Mouse (Mus musculus) large intestine, adult 2 months (tissue): ENCODE data around the gene Mup17. TPM values are rescaled to one million over a fixed set of nuclear protein-coding genes. Genes with fewer than 3 reads are reported as not detected.
"Not testable (repeated sequence)": the region's sequence is repeated elsewhere in the genome, so short reads cannot be mapped to it uniquely, and the experiment has no call there.

ENCODE experiments used
- DNase-seq: peaks from one replicate; pipeline ENCODE4 v3.0.0-alpha.2; 2012; ENCODE audit warnings: low read depth, low spot score
- WGBS: fragments of 180-500 bp; shearing (Covaris S2); methylation state at CpG from one replicate; pipeline ENCODE4 v1.1.7; 2018; 5-methylcytosine and 5-hydroxymethylcytosine counted together
- polyA plus RNA-seq: library from polyadenylated mRNA; depleted of rRNA; stranded (reverse); fragments of >200 nt; gene quantifications from 2 replicates; pipeline ENCODE4 v1.2.3, GENCODE M21; 2012; rRNA removed

Gene Mup17
- polyA plus RNA-seq, result not detected in 2 replicates

DNA sequence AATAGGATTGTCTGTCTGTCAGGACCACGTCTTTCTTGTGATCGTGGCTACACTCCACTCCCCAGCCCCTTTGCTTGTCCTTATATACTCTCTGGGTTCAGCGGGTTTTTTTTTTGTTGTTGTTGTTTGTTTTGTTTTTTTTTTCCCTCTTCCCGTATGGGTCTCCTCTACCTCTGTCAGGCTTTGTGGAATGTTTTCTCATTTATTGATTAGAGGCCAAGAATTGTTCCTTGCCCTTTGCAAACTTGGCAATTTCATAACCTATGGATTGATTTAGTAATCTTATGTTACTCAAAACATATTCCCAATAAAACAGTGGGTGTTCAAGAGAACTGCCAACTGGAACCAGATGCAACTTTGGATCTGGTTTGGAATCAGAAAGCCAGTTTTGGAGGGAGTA lies at the start of gene Mup17:
TSS of gene Mup17 (minus strand) at position 101 of the 400 bp plus-strand sequence.
- WGBS, result 80% methylated on average over 4 of the region's 4 CpGs
- DNase-seq, result not testable (repeated sequence)

DNA sequence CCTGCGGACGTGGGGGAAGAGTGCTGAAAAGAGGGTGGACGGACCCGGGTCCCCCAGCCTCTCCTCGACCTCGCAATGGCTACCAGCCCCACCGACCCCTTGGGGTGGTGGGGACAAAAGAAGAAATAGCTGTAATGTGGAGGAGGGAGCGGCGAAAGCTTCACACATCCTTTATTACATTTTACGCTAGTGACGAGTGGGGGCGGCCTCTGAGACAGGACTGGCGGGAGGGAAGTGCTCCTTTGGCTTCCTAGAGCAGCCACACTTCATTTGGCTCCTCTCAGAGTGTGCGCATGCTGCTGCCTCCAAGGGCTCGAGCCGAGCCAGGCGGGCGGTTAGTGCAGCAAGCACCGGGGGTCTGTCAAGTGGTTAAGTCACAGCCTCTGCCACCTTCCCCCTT lies 24.1 kb downstream of the Mup17 start:
- not testable (repeated sequence) for DNase-seq
- WGBS, result 83% methylated on average over 19 of the region's 19 CpGs

DNA sequence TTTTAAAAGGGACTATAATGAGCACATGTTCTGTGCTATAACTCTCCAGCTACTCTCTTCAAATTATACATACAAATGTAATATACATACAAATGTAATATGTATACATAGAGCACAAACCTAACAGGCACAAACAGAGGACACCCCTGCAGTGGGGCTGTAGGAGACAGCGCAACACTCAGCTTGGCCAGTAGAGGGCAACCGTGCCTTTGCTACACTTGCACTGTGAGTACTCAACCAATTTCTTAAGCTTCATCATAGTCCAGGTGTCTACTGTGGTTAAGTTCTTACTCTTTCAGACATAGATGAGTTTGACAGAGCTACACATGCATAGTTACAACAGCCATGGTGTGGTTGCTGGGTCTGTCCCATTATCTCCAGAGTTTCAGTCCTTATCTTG lies 39.8 kb downstream of the Mup17 start:
- DNase-seq, result not testable (repeated sequence)

More for the DNA sequence above, 39.8 kb downstream of the Mup17 start:
- 51% methylated on average over 2 of the region's 2 CpGs for WGBS

Other genes with a start within 250 kb of the Mup17 start
- not detected in 2 replicates for gene Mup15, start 156.1 kb downstream of the Mup17 start, polyA plus RNA-seq
- gene Mup16, start 76.3 kb downstream of the Mup17 start, polyA plus RNA-seq, result not detected in 2 replicates
- gene Mup18, start 78.3 kb upstream of the Mup17 start, polyA plus RNA-seq, result not detected in 2 replicates
- gene Mup19, start 186.4 kb upstream of the Mup17 start, polyA plus RNA-seq, result not detected in 2 replicates
- gene Mup5, start 239.4 kb upstream of the Mup17 start, polyA plus RNA-seq, result not detected in 2 replicates